Mouse (Mus musculus) heart, postnatal 10 days (tissue): ENCODE measurements around the gene Saal1. TPM values are rescaled to one million over a fixed set of nuclear protein-coding genes. Genes with fewer than 3 reads are reported as not detected.
A peak's percentile ranks its signal among the peaks of the same experiment; 100 is the strongest.
"Not testable (repeated sequence)": the region's sequence is repeated elsewhere in the genome, so short reads cannot be mapped to it uniquely, and the experiment has no call there.

Source experiments
- DNase-seq, 2 experiments: peaks; one replicate each; pipeline ENCODE4 v3.0.0; 2021
- intact Hi-C: fragments of 180-260 bp; cut with DNase I; formaldehyde crosslinking; loops from one replicate; pipeline ENCODE4 v1.15.1; 2025
- total RNA-seq, 2 experiments: library from RNA; stranded (reverse); gene quantifications; 2 replicates each; pipeline ENCODE4 v1.2.3; 2021

The Saal1 gene
- total RNA-seq, 2 experiments from 2014 or later, result 5.0 to 5.9 TPM

- DNase-seq, result no peak
- intact Hi-C loops, result loop anchor here (5.0 kb wide), 1 partner anchor 48 kb away; no protein-coding TSS in a partner anchor
Observed at GRCm38 (mm10) chr7:46700521-46701025, 9.9 kb downstream of the Saal1 start.

- intact Hi-C loops, result no loop called here
- no peak for DNase-seq
Observed at GRCm38 (mm10) chr7:46696754-46697153, 13.7 kb downstream of the Saal1 start.

DNA sequence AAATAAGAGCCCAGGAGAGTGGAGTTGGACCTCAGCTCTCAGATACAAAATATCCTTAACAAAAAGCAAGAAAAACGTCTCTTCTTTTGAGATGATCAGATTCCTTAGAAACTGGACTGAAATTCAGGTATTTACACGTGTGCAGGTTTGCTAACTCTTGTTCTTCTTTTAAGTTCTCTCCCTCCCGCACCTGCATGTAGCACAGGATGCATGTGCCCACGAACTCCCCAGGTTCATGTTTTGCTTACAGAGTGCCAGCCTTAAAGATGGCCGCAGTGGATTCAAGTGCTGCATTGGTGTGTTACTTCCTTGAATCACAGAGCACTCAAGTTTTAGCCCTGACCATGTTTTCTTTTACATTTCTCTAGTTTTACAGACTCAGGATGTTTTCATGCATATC, 23.7 kb downstream of the Saal1 start:
- DNase-seq, result no peak
- intact Hi-C loops, result no loop called here

GRCm38 (mm10) chr7:46680732-46681131, 29.7 kb downstream of the Saal1 start:
- intact Hi-C loops, result no loop called here
- no peak for DNase-seq

- DNase-seq, intact Hi-C loops: not testable (repeated sequence)
Observed at GRCm38 (mm10) chr7:46679044-46679443, 31.4 kb downstream of the Saal1 start.

DNA sequence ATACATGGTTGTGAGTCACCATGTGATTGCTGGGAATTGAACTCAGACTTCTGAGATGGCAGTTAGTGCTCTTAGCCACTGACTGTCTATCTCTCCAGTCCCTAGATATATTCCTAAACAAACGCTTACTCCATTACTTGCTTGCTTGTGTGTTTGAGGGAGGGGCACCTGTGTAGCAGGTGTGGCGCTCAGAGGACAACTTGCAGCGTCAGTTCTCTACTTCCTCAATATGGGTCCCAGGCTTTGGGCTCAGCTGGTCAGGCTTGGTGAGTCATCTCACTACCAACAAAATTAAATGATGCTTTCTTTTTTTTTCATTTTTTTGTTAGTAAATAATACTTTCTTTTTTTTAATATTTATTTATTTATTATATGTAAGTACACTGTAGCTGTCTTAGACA, 32.1 kb downstream of the Saal1 start:
- intact Hi-C loops, result no loop called here
- DNase-seq, result no peak

- intact Hi-C loops, result no loop called here
- DNase-seq, result no peak
Observed at GRCm38 (mm10) chr7:46676808-46677360, 33.6 kb downstream of the Saal1 start.

DNA sequence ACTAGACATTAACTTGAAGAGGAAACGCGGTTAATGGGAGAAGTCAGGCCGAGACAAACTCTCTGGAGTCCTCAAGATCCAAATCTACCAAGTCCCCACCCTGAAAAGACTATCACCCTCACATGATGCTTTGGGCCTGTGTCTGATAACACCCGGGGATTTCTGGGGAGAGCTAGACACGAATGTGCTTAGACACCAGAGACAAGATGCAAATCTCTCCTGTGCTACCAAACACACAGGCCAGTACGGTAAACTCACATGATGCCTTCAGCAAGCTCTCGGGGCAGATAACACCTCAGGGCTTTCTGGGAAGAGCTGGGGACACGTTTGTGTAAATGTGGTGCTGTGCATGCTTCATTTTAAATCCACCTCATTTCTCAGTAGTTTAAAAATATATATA, 34.6 kb downstream of the Saal1 start:
- no peak for DNase-seq
- intact Hi-C loops, result no loop called here

DNA sequence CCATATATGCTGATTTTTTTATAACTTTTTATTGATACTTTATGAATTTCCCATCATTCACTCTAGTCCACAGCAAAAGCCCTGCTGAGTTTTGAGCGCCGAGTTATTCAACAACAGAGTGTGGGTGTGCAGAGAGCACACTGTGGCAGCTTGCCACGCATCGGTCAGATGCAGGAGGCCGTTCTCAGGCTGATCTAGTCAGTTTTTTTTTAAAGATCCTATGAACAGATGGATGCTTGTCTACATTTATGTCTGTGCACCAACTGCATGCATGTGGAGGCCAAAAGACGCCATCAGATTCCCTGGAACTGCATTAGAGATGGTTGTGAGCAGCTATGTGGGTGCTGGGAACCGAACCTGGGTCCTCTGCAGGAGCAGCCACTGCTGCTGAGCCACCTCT, 35.4 kb downstream of the Saal1 start:
- DNase-seq, result no peak
- intact Hi-C loops, result no loop called here

DNA sequence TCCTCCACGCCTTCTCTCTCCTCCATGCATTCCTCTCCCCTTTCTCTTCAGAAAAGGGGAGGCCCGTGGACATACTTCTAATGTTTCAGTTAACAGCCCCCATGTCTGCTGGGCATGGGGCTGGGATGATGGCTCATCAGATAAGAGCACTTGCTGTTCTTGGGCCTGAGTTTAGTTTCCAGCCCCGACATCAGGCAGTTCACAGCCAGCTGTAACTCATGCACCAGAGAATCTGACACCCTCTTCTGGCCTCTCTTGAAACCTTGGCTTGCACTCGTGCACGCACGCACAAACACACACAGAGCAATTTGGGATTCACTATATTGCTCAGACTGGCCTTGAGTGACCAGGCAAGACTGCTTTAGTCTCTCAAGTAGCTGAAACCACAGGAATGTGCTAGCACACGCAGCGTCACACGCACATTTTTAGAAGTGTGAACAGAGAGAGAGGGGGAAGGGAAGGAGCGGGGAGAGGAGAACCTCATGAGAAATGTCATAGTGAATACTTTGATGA, 38.3 kb downstream of the Saal1 start, which contains the start of gene Tph1:
Tph1 (minus strand) TSS at position 378 of the 513 bp plus-strand sequence.
- intact Hi-C loops, result no loop called here
- DNase-seq, result no peak

GRCm38 (mm10) chr7:46667256-46667655, 43.2 kb downstream of the Saal1 start:
- intact Hi-C loops, result no loop called here
- DNase-seq, result no peak

- DNase-seq, result peak in 1 of 2 experiments; percentile 16
- intact Hi-C loops, result no loop called here
Observed at GRCm38 (mm10) chr7:46665236-46665635, 45.2 kb downstream of the Saal1 start.

DNA sequence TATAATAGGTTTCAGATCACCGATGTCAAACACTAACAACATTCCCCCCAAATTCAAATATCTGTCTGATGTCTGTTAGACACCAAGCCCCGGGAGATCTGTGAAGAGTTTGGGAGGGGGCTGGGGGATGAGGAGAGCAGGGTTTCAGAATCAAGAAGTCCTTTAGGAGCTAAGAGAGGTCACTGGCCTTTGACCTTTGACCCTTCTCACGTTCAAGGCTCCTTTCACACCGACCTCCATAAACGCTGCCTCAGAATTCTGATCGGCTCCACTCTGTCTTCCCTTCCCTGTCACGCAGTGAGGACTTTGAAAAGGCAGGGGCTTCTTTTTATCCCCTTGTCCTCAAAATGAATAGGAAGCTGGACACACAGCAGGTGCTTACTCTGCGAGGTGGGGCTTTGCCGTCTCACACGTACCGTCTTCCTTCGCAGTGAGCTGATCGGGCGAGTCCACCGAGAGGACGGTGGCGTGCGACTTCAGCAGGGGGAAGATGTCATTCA, 48.8 kb downstream of the Saal1 start:
- intact Hi-C loops, result no loop called here
- no peak for DNase-seq

GRCm38 (mm10) chr7:46652279-46652678, 58.2 kb downstream of the Saal1 start:
- DNase-seq, result no peak
- intact Hi-C loops, result loop anchor here (5.0 kb wide), 1 partner anchor 50 kb away; no protein-coding TSS in a partner anchor

DNA sequence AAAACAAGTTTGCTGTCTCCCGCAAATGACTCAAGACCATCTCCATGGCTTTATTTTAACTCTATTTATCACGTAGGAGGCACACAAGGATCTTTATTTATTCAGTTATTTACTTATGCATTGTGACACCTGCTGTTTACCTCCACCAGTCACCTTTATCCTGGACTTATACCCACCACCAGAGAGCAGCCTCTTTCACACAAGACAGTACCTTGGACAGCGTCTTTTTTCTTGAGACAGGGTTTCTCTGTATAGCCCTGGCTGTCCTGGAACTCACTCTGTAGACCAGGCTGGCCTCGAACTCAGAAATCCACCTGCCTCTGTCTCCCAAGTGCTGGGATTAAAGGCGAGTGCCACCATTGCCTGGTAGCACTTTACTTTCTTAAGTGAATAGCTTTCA, 60.2 kb downstream of the Saal1 start:
- DNase-seq, result not testable (repeated sequence)
- intact Hi-C loops, result loop anchor here (5.0 kb wide), 1 partner anchor 52 kb away; no protein-coding TSS in a partner anchor

DNA sequence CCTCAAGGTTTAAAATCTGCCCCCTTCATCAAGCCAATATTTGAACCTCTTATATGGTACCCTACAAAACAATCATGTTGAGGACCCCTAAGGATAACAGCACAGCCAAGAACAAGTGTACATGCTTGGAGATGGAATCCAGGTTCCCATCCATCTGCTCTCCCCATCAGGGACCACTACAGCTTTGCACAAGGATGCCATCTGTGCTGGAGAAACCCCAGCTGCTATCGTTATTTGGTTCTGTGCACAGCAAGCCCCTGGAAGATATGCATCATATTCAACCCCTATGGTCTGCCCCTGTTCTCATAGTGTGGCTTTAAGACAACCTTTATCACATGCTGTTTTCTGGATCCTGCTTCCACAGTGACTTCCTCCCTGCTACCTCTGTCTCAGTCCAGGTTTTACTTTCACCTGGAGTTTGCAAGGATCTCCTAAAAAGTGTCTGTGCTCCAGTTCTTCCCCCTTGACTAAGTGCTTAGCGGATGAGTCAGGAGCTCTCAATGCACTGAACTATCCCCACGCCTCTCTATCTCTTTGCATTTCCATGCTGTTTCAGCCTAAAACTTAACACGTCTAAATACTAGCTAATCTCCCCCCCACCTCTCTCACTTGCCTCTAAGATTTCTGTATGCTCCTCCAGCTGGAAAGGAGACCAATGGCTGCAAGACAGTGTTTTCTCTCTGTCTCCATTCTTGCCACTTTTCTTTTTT, 61.9 kb downstream of the Saal1 start:
- DNase-seq, result no peak
- intact Hi-C loops, result no loop called here

DNA sequence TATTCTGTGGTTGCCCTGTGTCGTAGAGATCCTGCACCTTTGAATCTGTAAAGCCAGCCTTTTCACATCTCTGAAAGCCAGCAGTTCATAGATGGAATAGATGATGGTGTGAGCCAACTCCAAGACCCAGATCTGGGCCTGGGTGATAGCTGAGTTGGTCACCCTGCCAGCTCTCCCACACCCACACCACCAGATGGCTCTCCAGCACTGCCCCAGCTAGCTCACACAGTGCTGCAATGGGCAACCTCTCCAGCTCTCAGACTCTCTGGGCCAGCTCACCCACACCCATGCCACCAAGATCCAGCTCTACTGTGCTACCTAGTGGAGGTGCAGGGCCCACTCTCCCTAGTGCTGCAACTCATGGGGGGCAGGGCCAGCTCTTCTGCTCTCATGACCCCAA, 67.3 kb downstream of the Saal1 start:
- intact Hi-C loops, result no loop called here
- no peak for DNase-seq

DNA sequence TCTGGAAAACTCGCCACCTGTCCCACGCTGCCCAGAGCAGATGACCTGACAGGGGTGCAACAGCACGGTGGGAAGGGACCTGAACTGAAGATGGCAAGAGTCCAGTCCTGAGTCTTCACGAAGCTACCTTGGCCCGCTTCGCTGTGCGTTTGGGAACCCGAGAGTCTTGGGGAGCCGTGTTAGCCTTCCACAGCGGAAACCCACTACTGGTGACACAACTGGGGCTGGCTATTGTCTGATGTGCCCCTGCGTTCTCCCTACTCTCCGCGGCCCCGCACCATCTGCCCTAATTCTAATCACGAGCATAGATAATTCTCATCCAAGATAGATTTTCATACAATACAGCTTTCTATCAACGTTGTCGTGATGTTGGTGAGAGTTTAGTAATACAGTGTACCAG, 70.4 kb downstream of the Saal1 start:
- no peak for DNase-seq
- intact Hi-C loops, result no loop called here

DNA sequence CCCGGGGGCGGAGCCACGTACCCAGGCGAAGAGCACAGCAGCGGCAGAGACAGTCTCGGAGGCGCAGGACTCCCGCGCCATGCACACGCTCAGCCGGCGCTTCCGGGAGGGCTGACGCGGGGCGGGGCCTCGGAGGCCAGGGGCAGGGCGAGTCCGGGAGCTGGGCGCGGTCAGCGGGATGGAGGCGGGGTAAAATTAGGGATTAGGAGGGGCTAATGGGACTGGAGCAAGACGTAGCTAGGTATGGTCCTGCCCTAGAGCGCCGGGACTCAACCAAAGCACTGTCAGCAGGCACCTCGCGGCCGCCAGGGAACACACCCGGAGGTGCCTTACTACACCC, 70.8 kb downstream of the Saal1 start, which contains the start of gene Sergef:
Sergef (minus strand) TSS at position 116 of the 340 bp plus-strand sequence.
- DNase-seq, result peak; percentile 88 to 91

DNA sequence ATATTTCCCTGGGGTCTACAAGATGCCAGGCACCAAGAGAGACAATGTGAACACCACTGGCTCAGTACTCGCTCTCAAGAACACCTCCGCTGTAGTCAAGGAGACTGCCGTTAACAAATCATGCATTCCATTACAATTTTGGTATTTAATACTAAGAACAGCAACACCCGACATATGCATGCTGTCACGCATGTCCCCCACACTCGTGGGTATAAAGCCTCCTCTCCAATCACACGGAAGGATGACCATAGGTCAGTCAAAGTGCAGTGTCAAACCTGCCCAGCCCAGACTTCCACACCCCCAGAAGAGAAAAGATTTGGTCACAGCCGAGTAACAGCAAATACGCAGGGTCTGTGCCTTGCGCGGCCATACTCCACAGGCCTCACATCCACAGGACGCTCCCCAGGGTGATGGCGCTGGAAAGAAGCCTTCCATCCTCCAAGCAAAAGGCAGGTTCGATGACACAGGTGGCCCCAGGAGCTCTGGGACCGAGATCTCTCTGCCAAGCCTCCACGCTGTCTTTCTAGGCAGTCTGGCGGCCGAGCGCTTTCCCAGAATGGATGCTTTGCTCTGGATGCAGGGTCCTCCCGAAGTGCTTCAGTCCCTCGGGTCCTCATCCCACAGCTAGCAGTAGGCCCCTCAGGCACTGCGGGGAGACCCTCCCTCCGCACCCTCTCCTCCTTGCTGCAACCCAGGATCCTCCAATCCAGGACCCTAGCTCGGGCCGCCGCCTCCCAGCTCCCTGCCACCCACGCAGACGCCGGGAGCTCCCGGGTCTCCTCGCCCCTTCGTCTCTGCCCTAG, 71.4 kb downstream of the Saal1 start:
- intact Hi-C loops, result no loop called here
- DNase-seq, result no peak

More for the DNA sequence above, 70.8 kb downstream of the Saal1 start, which contains the start of gene Sergef:
- intact Hi-C loops, result no loop called here
